Mouse (Mus musculus) E14TG2a.4 (cell line): ENCODE measurements around the gene Ppp2r5d.
A peak's percentile ranks its signal among the peaks of the same experiment; 100 is the strongest.

Experiments
- H3K27me3 ChIP-seq: 2 replicates; pipeline ENCODE4 v1.6.1; 2014; ENCODE audit warnings: low read length, control low read depth; ENCODE audit not compliant: insufficient read depth
- H3K36me3 ChIP-seq: 2 replicates; pipeline ENCODE4 v1.6.1; 2014; ENCODE audit warnings: low read length, control low read depth; ENCODE audit not compliant: insufficient read depth
- H3K4me1 ChIP-seq: replicated peaks from 2 replicates; pipeline ENCODE4 v1.6.1; 2014; ENCODE audit warnings: low read depth, low read length, control low read depth
- H3K4me3 ChIP-seq: replicated peaks from 2 replicates; pipeline ENCODE4 v1.5.1; 2014; ENCODE audit warnings: mild to moderate bottlenecking, low read length
- H3K9me3 ChIP-seq: 2 replicates; pipeline ENCODE4 v1.6.1; 2014; ENCODE audit warnings: low read length, control low read depth
- CTCF ChIP-seq: conservative IDR thresholded peaks from 2 replicates; pipeline ENCODE4 v1.5.1; 2014; ENCODE audit warnings: low read length
- NANOG ChIP-seq: IDR thresholded peaks from 2 replicates; pipeline ENCODE4 v1.6.1; 2014; ENCODE audit warnings: borderline replicate concordance, low read length, mixed read lengths
- POU5F1 ChIP-seq: IDR thresholded peaks from 2 replicates; pipeline ENCODE4 v1.6.1; 2014; ENCODE audit warnings: low read length, borderline replicate concordance

Ppp2r5d gene

GRCm38 (mm10) chr17:46661981-46662380 lies 42.9 kb downstream of the Ppp2r5d start:
- Histone ChIP-seq H3K27me3 (no peaks in the 10 kb centered on the region), H3K4me3 (no peak overlapping the region), H3K9me3 (no peaks in the 10 kb centered on the region), H3K4me1 (peaks cover 52% of the 10 kb centered on the region), H3K36me3 (peaks cover 95% of the 10 kb centered on the region)
- TF ChIP-seq NANOG (no peak), POU5F1 (no peak), CTCF (no peak)

- no peak for TF ChIP-seq NANOG
- no peak for TF ChIP-seq CTCF
- no peak for TF ChIP-seq POU5F1
- H3K4me3 ChIP-seq = no peak overlapping the region
- H3K27me3 ChIP-seq = no peaks in the 10 kb centered on the region
- H3K9me3 ChIP-seq = no peaks in the 10 kb centered on the region
- H3K36me3 ChIP-seq = peaks cover 94% of the 10 kb centered on the region
- H3K4me1 ChIP-seq = peaks cover 52% of the 10 kb centered on the region
These were observed 43.6 kb downstream of the Ppp2r5d start for GRCm38 (mm10) chr17:46661351-46661750.

GRCm38 (mm10) chr17:46656054-46656453 lies 48.9 kb downstream of the Ppp2r5d start:
- Histone ChIP-seq H3K36me3 (peaks cover 87% of the 10 kb centered on the region), H3K4me3 (no peak overlapping the region), H3K27me3 (peaks cover 3% of the 10 kb centered on the region; the same call in 1 of the 2 replicates), H3K4me1 (peaks cover 81% of the 10 kb centered on the region), H3K9me3 (no peaks in the 10 kb centered on the region)
- TF ChIP-seq CTCF (no peak), NANOG (no peak), POU5F1 (no peak)

- Histone ChIP-seq H3K4me3 (peak overlapping the region; percentile 86), H3K27me3 (peaks cover 3% of the 10 kb centered on the region; the same call in 1 of the 2 replicates), H3K9me3 (no peaks in the 10 kb centered on the region), H3K36me3 (peaks cover 74% of the 10 kb centered on the region), H3K4me1 (peaks cover 83% of the 10 kb centered on the region)
- TF ChIP-seq POU5F1 (no peak), NANOG (no peak), CTCF (no peak)
These were observed 53.0 kb downstream of the Ppp2r5d start for GRCm38 (mm10) chr17:46651755-46652547.

GRCm38 (mm10) chr17:46651292-46651691 lies 53.6 kb downstream of the Ppp2r5d start:
- no peaks in the 10 kb centered on the region for H3K9me3 ChIP-seq

GRCm38 (mm10) chr17:46650232-46651031 lies 54.5 kb downstream of the Ppp2r5d start, which contains the start of gene Cul7:
Gene Cul7 (plus strand): TSS chr17:46650337.
- Histone ChIP-seq H3K4me3 (peak within 1 kb of the TSS; percentile 86), H3K9me3 (no peaks in the 10 kb centered on the region), H3K36me3 (peaks cover 60% of the 10 kb centered on the region), H3K27me3 (peaks cover 3% of the 10 kb centered on the region; the same call in 1 of the 2 replicates), H3K4me1 (peaks cover 73% of the 10 kb centered on the region)
- TF ChIP-seq NANOG = no peak

More at GRCm38 (mm10) chr17:46651292-46651691, 53.6 kb downstream of the Ppp2r5d start:
- TF ChIP-seq POU5F1 = no peak
- no peak for TF ChIP-seq NANOG
- TF ChIP-seq CTCF = no peak
- Histone ChIP-seq H3K27me3 (peaks cover 3% of the 10 kb centered on the region; the same call in 1 of the 2 replicates), H3K36me3 (peaks cover 69% of the 10 kb centered on the region), H3K4me3 (peak overlapping the region; percentile 86), H3K4me1 (peaks cover 81% of the 10 kb centered on the region)

GRCm38 (mm10) chr17:46649811-46650210 lies 55.1 kb downstream of the Ppp2r5d start:
- Histone ChIP-seq H3K36me3 (peaks cover 57% of the 10 kb centered on the region), H3K4me1 (peaks cover 77% of the 10 kb centered on the region), H3K4me3 (peak overlapping the region; percentile 86), H3K9me3 (no peaks in the 10 kb centered on the region), H3K27me3 (peaks cover 3% of the 10 kb centered on the region; the same call in 1 of the 2 replicates)
- TF ChIP-seq NANOG (no peak), POU5F1 (no peak), CTCF (no peak)

- H3K36me3 ChIP-seq = peaks cover 43% of the 10 kb centered on the region
- peaks cover 75% of the 10 kb centered on the region for H3K4me1 ChIP-seq
- no peak for TF ChIP-seq CTCF
- TF ChIP-seq NANOG = no peak
- no peak for TF ChIP-seq POU5F1
- H3K9me3 ChIP-seq = no peaks in the 10 kb centered on the region
- no peak overlapping the region for H3K4me3 ChIP-seq
- peaks cover 3% of the 10 kb centered on the region; the same call in 1 of the 2 replicates for H3K27me3 ChIP-seq
These were observed 56.5 kb downstream of the Ppp2r5d start for GRCm38 (mm10) chr17:46648436-46648835.
